Comparison of ENCODE assay signal across 25 mouse cellular contexts in the genomic region with DNA sequence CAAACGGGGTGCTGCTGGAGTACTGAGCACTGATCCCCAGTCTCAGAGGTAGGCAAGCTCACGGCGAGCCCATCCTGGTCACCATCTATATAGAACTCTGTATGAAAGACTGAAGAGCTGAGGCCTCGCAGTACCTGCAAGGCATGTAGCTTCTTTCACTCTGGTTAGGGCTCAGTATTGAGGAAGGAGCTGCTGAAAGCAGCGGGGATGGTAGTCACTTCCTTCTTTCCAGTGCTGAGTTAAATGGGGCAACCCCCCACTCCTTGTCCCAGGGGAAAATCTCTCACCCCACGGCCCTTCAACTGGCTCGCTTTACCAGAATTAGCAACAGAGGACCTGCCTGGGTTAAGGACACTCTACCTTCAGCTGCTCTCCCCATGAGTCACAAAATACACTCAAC.
DNase-seq lines count a peak whose midpoint lies in the region; ATAC-seq and TF ChIP-seq lines count a peak whose summit lies in the region.
"Had no signal": no experiment of that assay in that cellular context is flagged by ENCODE, and none has a peak within 500 bp of the region (broad histone marks: within the 10 kb centered on the region; RNA-seq: fewer than 3 reads in every experiment).

No protein-coding gene starts in this region.

- no peaks in the 10 kb centered on the region for H3K9me3 ChIP-seq in heart, embryonic 11.5 days (replicated peaks; ENCODE audit: control insufficient read depth, low read length)
- H3K9me3 ChIP-seq in heart, embryonic 16.5 days (replicated peaks; ENCODE audit: control insufficient read depth, low read length): no peaks in the 10 kb centered on the region
- H3K9me3 ChIP-seq in CH12.LX (replicated peaks; ENCODE audit: low read length): no peaks in the 10 kb centered on the region
- H3K9me3 ChIP-seq: embryonic facial prominence, embryonic 13.5 days; forebrain, embryonic 10.5 days; forebrain, embryonic 15.5 days; hindbrain, embryonic 12.5 days; limb, embryonic 10.5 days; limb, embryonic 15.5 days; liver, embryonic 13.5 days; midbrain, embryonic 13.5 days had no signal

- H3K27ac ChIP-seq in heart, embryonic 11.5 days (ENCODE audit: low read depth, low read length): 0 out of 2 replicates have a peak overlapping the region, but pooled peaks have one; percentile 8
- peak overlapping the region; percentile 39 for H3K27ac ChIP-seq in heart, embryonic 16.5 days (ENCODE audit: low read length)
- H3K27ac ChIP-seq in heart, adult 2 months: no peak overlapping the region
- H3K27ac ChIP-seq in CH12.LX (ENCODE audit: insufficient read depth, low read depth): no peak overlapping the region
- H3K27ac ChIP-seq: embryonic facial prominence, embryonic 13.5 days; forebrain, embryonic 10.5 days; forebrain, embryonic 15.5 days; hindbrain, embryonic 12.5 days; limb, embryonic 10.5 days; limb, embryonic 15.5 days; liver, embryonic 13.5 days; midbrain, embryonic 13.5 days had no signal

- no peak overlapping the region for H3K9ac ChIP-seq in heart, embryonic 11.5 days (ENCODE audit: low read depth, low read length)
- H3K9ac ChIP-seq in heart, embryonic 16.5 days (ENCODE audit: low read length): no peak overlapping the region
- H3K9ac ChIP-seq in heart, adult 2 months (ENCODE audit: low read depth, low read length): no peak overlapping the region
- H3K9ac ChIP-seq in CH12.LX (ENCODE audit: insufficient read depth, low read depth): no peak overlapping the region
- H3K9ac ChIP-seq: embryonic facial prominence, embryonic 13.5 days; forebrain, embryonic 15.5 days; hindbrain, embryonic 12.5 days; limb, embryonic 15.5 days; liver, embryonic 13.5 days; midbrain, embryonic 13.5 days had no signal

- H3K4me2 ChIP-seq in heart, embryonic 11.5 days: no peak overlapping the region
- no peak overlapping the region for H3K4me2 ChIP-seq in heart, embryonic 16.5 days (ENCODE audit: low read depth, low read length)
- H3K4me2 ChIP-seq in CH12.LX (ENCODE audit: insufficient read depth, low read depth, poor library complexity, severe bottlenecking): no peak overlapping the region
- H3K4me2 ChIP-seq: embryonic facial prominence, embryonic 13.5 days; forebrain, embryonic 15.5 days; hindbrain, embryonic 12.5 days; limb, embryonic 15.5 days; liver, embryonic 13.5 days; midbrain, embryonic 13.5 days had no signal

- TF ChIP-seq CTCF in heart, adult 2 months (IDR thresholded peaks at IDR 0.05): no peak
- TF ChIP-seq CTCF in CH12.LX (conservative IDR thresholded peaks at IDR 0.05 in 1 of 2, IDR thresholded peaks at IDR 0.05 in 1 of 2; ENCODE audit: low read depth in 2 of 2, low read length in 2 of 2): no peak

- dilution Hi-C loops in CH12.LX (cut with MboI; ENCODE audit: extremely low pct_ligation_motif_present, extremely low pct_unique_long_range_greater_than_20kb, low sequenced_read_pairs): no loop called here

- TF ChIP-seq EP300 in heart, adult 2 months (IDR thresholded peaks at IDR 0.05; ENCODE audit: insufficient read depth, low read depth, low read length): no peak
- 0 out of 2 replicates have a peak, but pooled peaks have one; percentile 36 for TF ChIP-seq EP300 in CH12.LX (IDR thresholded peaks at IDR 0.05; ENCODE audit: low read length)

- DNase-seq in heart, postnatal 36 days: no peak
- DNase-seq in heart, adult 2 months: no peak
- DNase-seq in CH12.LX (ENCODE audit: extremely low read depth): peak; percentile 43
- no peak for DNase-seq in neural tube, embryonic 10.5 days (ENCODE audit: extremely low spot score, low spot score)
- DNase-seq: cerebellum, adult 11 months; cerebellum, adult 9-10 months; cerebellum, postnatal 36 days; embryo, embryonic 11 days; gastrocnemius, postnatal 36 days; kidney, adult 9 months; kidney, postnatal 10 days; layer of hippocampus, postnatal 36 days; liver, embryonic 13.5 days had no signal

- ATAC-seq in heart, embryonic 11.5 days (replicated peaks; ENCODE audit: insufficient number of reproducible peaks, low FRiP score, low TSS enrichment): no peak
- no peak for ATAC-seq in heart, embryonic 16.5 days (replicated peaks; ENCODE audit: extremely low read depth, insufficient read depth, low FRiP score)
- peak; percentile 79 for ATAC-seq in megakaryocyte progenitor cell, adult 5-6 weeks (replicated peaks; ENCODE audit: poor library complexity)
- ATAC-seq: CD4-positive, CD25-positive, alpha-beta regulatory T cell, adult 4 months; forebrain, embryonic 15.5 days; intestine, postnatal 0 days; midbrain, embryonic 13.5 days had no signal

- no peak for TF ChIP-seq POLR2A in heart, adult 2 months (IDR thresholded peaks at IDR 0.05; ENCODE audit: insufficient read depth, low read depth, low read length)
- no peak for TF ChIP-seq POLR2A in CH12.LX (IDR thresholded peaks at IDR 0.05; ENCODE audit: low read depth, low read length)

- H3K36me3 ChIP-seq in heart, embryonic 11.5 days (ENCODE audit: control insufficient read depth, insufficient read depth, low read length): peaks cover 5% of the 10 kb centered on the region; the same call in 1 of the 2 replicates
- H3K36me3 ChIP-seq in heart, embryonic 16.5 days (ENCODE audit: control insufficient read depth, insufficient read depth): 0 out of 2 replicates have a peak, but pooled peaks cover 15% of the 10 kb centered on the region
- no peaks in the 10 kb centered on the region for H3K36me3 ChIP-seq in heart, adult 2 months (ENCODE audit: control insufficient read depth, insufficient read depth, low read length)
- no peaks in the 10 kb centered on the region for H3K36me3 ChIP-seq in CH12.LX (replicated peaks in 1 of 2; ENCODE audit: control insufficient read depth in 1 of 2, insufficient read depth in 1 of 2, low read length in 1 of 2)
- H3K36me3 ChIP-seq: embryonic facial prominence, embryonic 13.5 days; forebrain, embryonic 15.5 days; limb, embryonic 10.5 days; limb, embryonic 15.5 days had no signal

- H3K79me2 ChIP-seq in heart, adult 2 months (replicated peaks; ENCODE audit: control insufficient read depth, insufficient read depth, low read length): no peaks in the 10 kb centered on the region
- H3K79me2 ChIP-seq in CH12.LX (replicated peaks; ENCODE audit: control insufficient read depth, extremely low read depth, insufficient read depth, poor library complexity, severe bottlenecking): no peaks in the 10 kb centered on the region

- intact Hi-C loops in heart, postnatal 36 days (cut with DNase I): no loop called here
- intact Hi-C loops in heart, adult 2 months (cut with DNase I): no loop called here

- in situ Hi-C loops in CH12.LX (cut with MboI; ENCODE audit: low pct_ligation_motif_present, low pct_unique_long_range_greater_than_20kb, low sequenced_read_pairs): no loop called here

- H3K27me3 ChIP-seq in heart, embryonic 11.5 days (ENCODE audit: control insufficient read depth, insufficient read depth, low read length): no peaks in the 10 kb centered on the region
- no peaks in the 10 kb centered on the region for H3K27me3 ChIP-seq in heart, embryonic 16.5 days (ENCODE audit: control insufficient read depth, insufficient read depth, low read length)
- no peaks in the 10 kb centered on the region for H3K27me3 ChIP-seq in heart, adult 2 months (ENCODE audit: control insufficient read depth, insufficient read depth, low read length)
- no peaks in the 10 kb centered on the region for H3K27me3 ChIP-seq in CH12.LX (replicated peaks)
- H3K27me3 ChIP-seq: embryonic facial prominence, embryonic 13.5 days; forebrain, embryonic 15.5 days; hindbrain, embryonic 12.5 days; limb, embryonic 15.5 days; liver, embryonic 13.5 days; midbrain, embryonic 13.5 days had no signal

- H3K4me3 ChIP-seq in heart, embryonic 11.5 days (ENCODE audit: low read depth, low read length): no peak overlapping the region
- no peak overlapping the region for H3K4me3 ChIP-seq in heart, embryonic 16.5 days (ENCODE audit: low read length)
- no peak overlapping the region for H3K4me3 ChIP-seq in heart, adult 2 months
- no peak overlapping the region for H3K4me3 ChIP-seq in CH12.LX (replicated peaks in 1 of 3; ENCODE audit: low read depth in 2 of 3, low read length in 2 of 3, poor library complexity in 1 of 3)
- H3K4me3 ChIP-seq: embryonic facial prominence, embryonic 13.5 days; forebrain, embryonic 10.5 days; forebrain, embryonic 15.5 days; hindbrain, embryonic 12.5 days; limb, embryonic 10.5 days; limb, embryonic 15.5 days; liver, embryonic 13.5 days; midbrain, embryonic 13.5 days had no signal

- peaks cover 4% of the 10 kb centered on the region; the same call in 1 of the 2 replicates for H3K4me1 ChIP-seq in heart, embryonic 11.5 days (ENCODE audit: control insufficient read depth, insufficient read depth, low read length)
- H3K4me1 ChIP-seq in heart, embryonic 16.5 days (ENCODE audit: control insufficient read depth, insufficient read depth, low read length): peaks cover 11% of the 10 kb centered on the region
- H3K4me1 ChIP-seq in heart, adult 2 months (ENCODE audit: control insufficient read depth, insufficient read depth, low read length): no peaks in the 10 kb centered on the region
- peaks cover 2 to 15% of the 10 kb centered on the region in 2 experiments; a peak in 3 of 4 replicates for H3K4me1 ChIP-seq in CH12.LX (ENCODE audit: control insufficient read depth in 1 of 2, insufficient read depth in 2 of 2)
- H3K4me1 ChIP-seq: limb, embryonic 15.5 days; liver, embryonic 13.5 days had no signal

- WGBS in heart, embryonic 11.5 days (ENCODE audit: insufficient replicate concordance): 70% methylated on average over 7 of the region's 7 CpGs
- 70% methylated on average over 7 of the region's 7 CpGs for WGBS in heart, embryonic 16.5 days
- WGBS in heart, adult 2 months: 80% methylated on average over 7 of the region's 7 CpGs

- no peak for TF ChIP-seq RAD21 in CH12.LX (IDR thresholded peaks at IDR 0.05; ENCODE audit: low read depth, low read length)

TF ChIP-seq in CH12.LX, 34 proteins besides CTCF, POLR2A, EP300 and RAD21:
- TF ChIP-seq KAT2A (IDR thresholded peaks at IDR 0.05; ENCODE audit: insufficient replicate concordance, low read length): no peak
- TF ChIP-seq UBTF (IDR thresholded peaks at IDR 0.05; ENCODE audit: low read depth, low read length): no peak
- TF ChIP-seq HCFC1 (IDR thresholded peaks at IDR 0.05; ENCODE audit: low read depth, low read length): no peak
- no peak for TF ChIP-seq USF2 (conservative IDR thresholded peaks at IDR 0.05; ENCODE audit: low read depth, low read length)
- no peak for TF ChIP-seq JUN (IDR thresholded peaks at IDR 0.05; ENCODE audit: insufficient read depth, low read depth, low read length)
- no peak for TF ChIP-seq MYC (IDR thresholded peaks at IDR 0.05; ENCODE audit: low read depth, low read length)
- TF ChIP-seq MAFK (IDR thresholded peaks at IDR 0.05; ENCODE audit: insufficient replicate concordance, low read length): no peak
- no peak for TF ChIP-seq CHD2 (IDR thresholded peaks at IDR 0.05; ENCODE audit: low read length)
- TF ChIP-seq SMC3 (IDR thresholded peaks at IDR 0.05; ENCODE audit: low read depth, low read length): no peak
- TF ChIP-seq MXI1 (IDR thresholded peaks at IDR 0.05; ENCODE audit: low read depth, low read length): no peak
- TF ChIP-seq MAX (IDR thresholded peaks at IDR 0.05; ENCODE audit: low read length): no peak
- no peak for TF ChIP-seq RCOR1 (conservative IDR thresholded peaks at IDR 0.05; ENCODE audit: low read depth, low read length)

Comparison
In these comparisons a context has a peak if more than half of its experiments do, and no peak if none do; other contexts are left out.
1. H3K27ac ChIP-seq: peak in heart, embryonic 11.5 days (single experiment) and heart, embryonic 16.5 days (single experiment); none in heart, adult 2 months (single experiment) and CH12.LX (single experiment).